Mouse (Mus musculus) lung, adult 2 months (tissue): ENCODE measurements around the gene Ankrd33b.

Experiments
- CTCF ChIP-seq: fragments of 200-500 bp; IDR thresholded peaks from 2 replicates; pipeline ENCODE4 v1.5.1; 2011; ENCODE audit warnings: mild to moderate bottlenecking, low read length, control low read depth; ENCODE audit not compliant: insufficient read depth
- POLR2A ChIP-seq: fragments of 200-500 bp; IDR thresholded peaks from 2 replicates; pipeline ENCODE4 v1.6.1; 2011; ENCODE audit warnings: low read depth, mild to moderate bottlenecking, control low read depth, low read length, borderline replicate concordance; ENCODE audit errors: extremely low read depth

DNA sequence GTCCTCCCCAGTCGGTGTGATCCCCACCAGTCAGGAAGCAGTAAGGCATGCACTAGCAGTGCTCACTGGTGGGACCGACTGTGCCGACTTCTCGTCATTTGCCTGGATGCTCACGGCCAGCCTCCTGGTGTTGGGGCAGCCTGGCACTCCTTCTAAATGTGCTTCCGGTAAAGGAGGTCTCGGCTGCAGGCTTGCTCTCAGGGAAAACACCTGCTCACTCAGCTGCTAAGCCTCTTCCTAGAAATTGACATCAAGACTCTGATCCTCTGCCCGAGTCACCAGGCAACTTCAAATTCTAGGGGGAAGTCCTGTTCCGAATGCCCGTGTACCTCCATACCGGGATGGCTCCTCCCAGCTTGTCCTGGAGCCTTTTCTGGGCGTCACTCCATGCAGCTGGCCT is 101.7 kb downstream of the Ankrd33b start:
- no peak for TF ChIP-seq POLR2A
- TF ChIP-seq CTCF: no peak
